Mouse (Mus musculus) neural tube, embryonic 14.5 days (tissue): ENCODE results near the gene Dimt1. TPM values are rescaled to one million over a fixed set of nuclear protein-coding genes. Genes with fewer than 3 reads are reported as not detected.
"Not testable (repeated sequence)": the region's sequence is repeated elsewhere in the genome, so short reads cannot be mapped to it uniquely, and the experiment has no call there.

Experiments used
- ATAC-seq: fragments of 200-750 bp; cut with Nextera tagmentation; 2 replicates; pipeline ENCODE4 v1.8.0; 2017; ENCODE audit warnings: low read depth, mild to moderate bottlenecking, moderate TSS enrichment, moderate library complexity
- H3K27ac ChIP-seq: fragments of 300-500 bp; sonication (generic); 2 replicates; pipeline ENCODE4 v1.5.1; 2014; ENCODE audit warnings: low read depth, mild to moderate bottlenecking, control low read depth, low read length, moderate library complexity, mixed read lengths
- H3K27me3 ChIP-seq: fragments of 300-500 bp; sonication (generic); 2 replicates; pipeline ENCODE4 v1.6.1; 2014; ENCODE audit warnings: low read length; ENCODE audit not compliant: control insufficient read depth, insufficient read depth
- H3K36me3 ChIP-seq: fragments of 300-500 bp; sonication (generic); 2 replicates; pipeline ENCODE4 v1.6.1; 2014; ENCODE audit warnings: low read length, mixed read lengths; ENCODE audit not compliant: control insufficient read depth, insufficient read depth
- H3K4me1 ChIP-seq: fragments of 300-500 bp; sonication (generic); 2 replicates; pipeline ENCODE4 v1.6.1; 2014; ENCODE audit warnings: low read length; ENCODE audit not compliant: control insufficient read depth, insufficient read depth
- H3K4me2 ChIP-seq: fragments of 300-500 bp; sonication (generic); 2 replicates; pipeline ENCODE4 v1.6.1; 2014; ENCODE audit warnings: mild to moderate bottlenecking, low read depth, low read length, control low read depth
- H3K4me3 ChIP-seq: fragments of 300-500 bp; sonication (generic); 2 replicates; pipeline ENCODE4 v1.5.1; 2014; ENCODE audit warnings: low read depth, low read length, control low read depth, mixed read lengths
- H3K9ac ChIP-seq: fragments of 300-500 bp; sonication (generic); replicated peaks from 2 replicates; pipeline ENCODE4 v1.6.1; 2014; ENCODE audit warnings: low read depth, mild to moderate bottlenecking, control low read depth, low read length, mixed read lengths
- H3K9me3 ChIP-seq: fragments of 300-500 bp; sonication (generic); 2 replicates; pipeline ENCODE4 v1.6.1; 2016; ENCODE audit warnings: low read length; ENCODE audit not compliant: control insufficient read depth
- whole genome bisulfite sequencing: fragments of 180-500 bp; shearing (Covaris S2); extraction: QIAGEN DNeasy Blood & Tissue Kit; methylation state at CpG from one replicate; pipeline ENCODE4 v1.1.7; 2014; 5-methylcytosine and 5-hydroxymethylcytosine counted together
- polyA plus RNA-seq: library from polyadenylated mRNA; unstranded; fragments of >200 nt; fragmentation: Nextera tagmentation; extraction: Ambion mirVana; gene quantifications from 2 replicates; pipeline ENCODE4 v1.2.1, GENCODE M21; 2014

The Dimt1 gene
- 40.3 and 44.7 TPM in 2 replicates for polyA plus RNA-seq

DNA sequence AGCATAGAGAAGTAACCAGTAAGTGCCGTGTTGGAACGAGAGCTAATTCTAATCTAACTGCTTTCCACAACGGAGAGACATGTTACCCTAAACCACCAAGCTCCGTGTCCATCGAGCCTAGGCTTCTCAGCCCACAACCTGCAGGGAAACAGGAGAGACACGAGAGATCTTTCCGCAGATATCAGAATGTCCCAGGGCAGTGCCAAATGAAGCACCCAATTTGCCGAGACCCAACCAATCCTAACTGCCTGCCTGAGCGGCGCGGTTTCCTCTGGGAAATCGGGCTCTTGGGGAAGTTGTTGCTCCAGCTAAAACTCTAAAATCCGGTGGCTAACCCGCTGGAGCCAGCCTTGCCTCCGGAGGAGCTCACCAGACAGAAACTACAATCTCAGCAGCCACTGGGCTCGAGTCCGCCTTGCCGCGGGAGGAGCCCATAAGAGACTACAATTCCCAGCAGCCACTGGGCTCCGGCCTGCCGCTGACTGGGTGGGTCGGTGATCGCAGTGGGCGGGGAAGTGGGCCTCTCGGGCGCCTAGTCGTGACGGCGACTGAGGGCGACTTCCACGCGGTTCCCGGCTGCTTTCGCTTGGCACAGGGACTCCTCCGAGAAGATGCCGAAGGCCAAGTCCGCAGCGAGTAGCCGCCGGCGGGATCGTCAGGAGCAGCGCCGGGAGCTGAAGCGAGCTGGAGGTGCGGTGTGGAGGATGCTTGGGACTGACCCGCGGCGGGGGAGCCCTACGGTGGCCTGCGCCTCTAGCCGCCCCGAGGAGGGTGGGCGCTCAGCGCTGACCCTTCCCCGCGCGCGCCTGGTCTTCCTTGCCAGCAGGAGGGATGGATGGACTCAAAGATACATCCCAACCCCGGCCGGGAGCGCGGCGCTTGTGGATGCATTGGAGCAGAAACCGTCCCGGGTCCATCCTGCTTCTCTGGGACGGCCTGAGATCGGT is at the start of gene Dimt1:
Gene Dimt1 (plus strand): TSS at position 534 of the 947 bp plus-strand sequence.
- 0 out of 2 replicates have a peak, but pooled peaks cover 5% of the 10 kb centered on the region for H3K36me3 ChIP-seq
- no peaks in the 10 kb centered on the region for H3K9me3 ChIP-seq
- peak within 1 kb of the TSS; percentile 74 for H3K4me3 ChIP-seq
- H3K27me3 ChIP-seq = no peaks in the 10 kb centered on the region
- under 1% methylated on average over 66 of the region's 68 CpGs for WGBS
- peak within 1 kb of the TSS; percentile 77 for H3K9ac ChIP-seq
- H3K4me2 ChIP-seq = peak within 1 kb of the TSS; percentile 69
- peaks cover 15% of the 10 kb centered on the region for H3K4me1 ChIP-seq
- peak; percentile 99 for ATAC-seq
- peak within 1 kb of the TSS; percentile 82; the same call in 1 of the 2 replicates for H3K27ac ChIP-seq

DNA sequence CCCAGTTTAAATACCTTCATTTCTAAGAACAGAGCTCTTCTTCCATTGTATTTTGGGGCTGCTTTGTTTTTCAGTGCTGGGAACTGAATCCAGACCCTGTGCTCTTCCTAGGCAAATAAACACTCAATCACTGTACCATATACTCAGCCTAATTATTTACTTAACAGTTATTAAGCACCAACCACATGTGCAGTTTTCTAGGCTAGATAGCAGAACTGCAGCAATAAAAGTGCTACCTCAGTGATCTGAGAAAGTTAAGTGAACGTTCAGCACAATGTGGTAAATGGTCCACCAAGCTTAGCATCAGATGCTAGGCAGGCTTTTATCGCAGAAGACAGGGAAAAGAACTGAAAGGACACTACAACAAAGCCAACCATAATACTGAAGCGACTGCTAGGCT is 42.3 kb upstream of the Dimt1 start:
- no peak overlapping the region for H3K9ac ChIP-seq
- no peak overlapping the region for H3K27ac ChIP-seq
- ATAC-seq = no peak
- 83% methylated on average over 3 of the region's 3 CpGs for WGBS
- peaks cover 13% of the 10 kb centered on the region for H3K36me3 ChIP-seq
- no peaks in the 10 kb centered on the region for H3K27me3 ChIP-seq
- no peaks in the 10 kb centered on the region for H3K4me1 ChIP-seq
- no peaks in the 10 kb centered on the region for H3K9me3 ChIP-seq
- no peak overlapping the region for H3K4me2 ChIP-seq
- no peak overlapping the region for H3K4me3 ChIP-seq

DNA sequence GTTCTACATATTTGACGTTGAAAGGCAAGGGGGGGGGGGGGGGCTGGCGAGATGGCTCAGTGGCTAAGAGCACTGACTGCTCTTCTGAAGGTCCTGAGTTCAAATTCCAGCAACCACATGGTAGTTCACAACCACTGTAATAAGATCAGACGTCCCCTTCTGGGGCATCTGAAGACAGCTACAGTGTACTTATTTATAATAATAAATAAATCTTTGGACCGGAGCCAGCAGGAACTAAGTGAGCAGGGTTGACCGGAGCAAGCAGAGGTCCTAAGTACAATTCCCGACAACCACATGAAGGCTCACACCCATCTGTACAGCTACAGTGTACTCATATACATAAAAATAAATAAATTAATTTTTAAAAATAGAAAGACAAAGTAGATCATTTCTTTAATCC is 41.8 kb upstream of the Dimt1 start:
- H3K4me1 ChIP-seq, H3K27ac ChIP-seq, ATAC-seq, H3K9me3 ChIP-seq, H3K4me3 ChIP-seq, H3K4me2 ChIP-seq, H3K27me3 ChIP-seq, H3K9ac ChIP-seq, H3K36me3 ChIP-seq: not testable (repeated sequence)
- 89% methylated on average over 6 of the region's 6 CpGs for WGBS

DNA sequence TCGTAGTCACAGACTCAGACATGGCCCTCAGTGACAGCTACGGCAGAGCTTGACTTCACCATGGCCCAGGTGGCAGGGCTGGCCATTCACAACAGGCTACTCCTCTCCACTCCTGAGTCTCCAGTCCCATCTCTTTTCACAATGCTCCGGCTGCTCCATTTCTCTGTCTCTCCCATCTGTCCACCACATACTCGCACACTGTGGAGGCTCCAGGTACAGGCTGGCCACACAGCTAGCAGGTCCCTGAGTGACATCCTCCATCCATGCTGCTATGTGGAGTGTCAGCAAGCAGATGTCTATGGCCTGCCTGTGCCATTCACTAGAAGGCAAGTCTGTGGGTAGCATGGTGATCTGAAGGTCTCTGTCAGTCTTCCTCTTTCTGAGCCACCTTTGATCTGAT is 39.7 kb upstream of the Dimt1 start:
- no peak for ATAC-seq

DNA sequence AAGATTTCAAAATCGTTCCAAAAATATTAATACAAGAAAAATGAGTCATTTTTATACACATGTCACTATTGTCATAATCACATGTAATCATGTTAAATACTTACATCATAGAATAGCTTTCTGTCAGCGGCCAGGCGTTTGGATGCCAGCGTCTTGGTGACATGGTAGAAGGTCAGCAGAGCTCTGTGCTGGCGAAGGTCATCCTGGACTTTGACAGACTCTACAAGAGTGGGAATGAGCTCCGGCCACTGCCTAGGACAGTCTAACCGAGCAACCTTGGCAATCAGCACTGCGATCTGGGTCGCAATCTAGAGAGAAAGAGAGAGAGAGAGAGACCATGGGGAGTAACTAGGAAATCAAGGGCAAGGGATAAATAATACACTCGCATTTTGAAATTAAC is 36.8 kb upstream of the Dimt1 start:
- Histone ChIP-seq H3K27ac (no peak overlapping the region), H3K9ac (no peak overlapping the region), H3K9me3 (no peaks in the 10 kb centered on the region), H3K4me3 (no peak overlapping the region), H3K36me3 (peaks cover 6% of the 10 kb centered on the region; the same call in 1 of the 2 replicates), H3K27me3 (no peaks in the 10 kb centered on the region), H3K4me2 (no peak overlapping the region), H3K4me1 (no peaks in the 10 kb centered on the region)
- 97% methylated on average over 10 of the region's 10 CpGs for WGBS
- ATAC-seq = no peak

More for the DNA sequence above, 39.7 kb upstream of the Dimt1 start:
- Histone ChIP-seq H3K9me3 (no peaks in the 10 kb centered on the region), H3K4me1 (no peaks in the 10 kb centered on the region), H3K27ac (no peak overlapping the region), H3K27me3 (no peaks in the 10 kb centered on the region), H3K4me2 (no peak overlapping the region), H3K9ac (no peak overlapping the region), H3K36me3 (peaks cover 6% of the 10 kb centered on the region; the same call in 1 of the 2 replicates), H3K4me3 (no peak overlapping the region)
- 97% methylated on average over 4 of the region's 4 CpGs for WGBS

DNA sequence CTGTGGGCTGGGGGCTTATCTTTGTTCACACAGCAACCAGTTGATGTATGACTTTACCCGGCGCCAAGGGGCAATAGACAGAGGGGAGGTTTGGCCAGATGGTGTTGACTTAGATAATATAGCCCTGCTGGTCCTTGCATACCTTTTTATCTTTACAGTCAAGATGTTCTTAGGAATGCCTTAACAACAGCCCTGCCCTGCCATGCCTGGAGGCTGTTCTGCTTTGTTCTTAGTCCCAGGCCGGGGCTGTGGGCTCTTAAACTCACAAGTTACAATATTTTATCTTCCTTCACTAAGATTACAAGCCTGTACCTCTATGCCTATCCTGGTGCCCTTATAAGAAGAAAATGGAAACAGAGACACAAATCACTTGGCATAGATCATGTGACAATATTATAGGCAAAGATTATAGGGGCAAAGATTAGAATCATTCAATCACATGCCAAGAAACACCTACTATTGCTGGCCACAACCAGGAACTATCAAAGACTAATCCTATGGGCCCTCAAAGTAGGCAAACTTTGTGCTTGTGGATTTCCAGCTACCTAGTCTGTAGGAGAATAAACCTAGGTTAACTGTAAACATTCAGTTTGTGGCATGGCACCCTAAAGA is 33.7 kb upstream of the Dimt1 start:
- H3K9ac ChIP-seq = no peak overlapping the region
- no peak overlapping the region for H3K27ac ChIP-seq
- no peak overlapping the region for H3K4me2 ChIP-seq
- no peaks in the 10 kb centered on the region for H3K4me1 ChIP-seq
- H3K9me3 ChIP-seq = no peaks in the 10 kb centered on the region
- no peak overlapping the region for H3K4me3 ChIP-seq
- no peak for ATAC-seq
- H3K27me3 ChIP-seq = no peaks in the 10 kb centered on the region
- WGBS = 45% methylated on average over 3 of the region's 3 CpGs
- H3K36me3 ChIP-seq = no peaks in the 10 kb centered on the region

DNA sequence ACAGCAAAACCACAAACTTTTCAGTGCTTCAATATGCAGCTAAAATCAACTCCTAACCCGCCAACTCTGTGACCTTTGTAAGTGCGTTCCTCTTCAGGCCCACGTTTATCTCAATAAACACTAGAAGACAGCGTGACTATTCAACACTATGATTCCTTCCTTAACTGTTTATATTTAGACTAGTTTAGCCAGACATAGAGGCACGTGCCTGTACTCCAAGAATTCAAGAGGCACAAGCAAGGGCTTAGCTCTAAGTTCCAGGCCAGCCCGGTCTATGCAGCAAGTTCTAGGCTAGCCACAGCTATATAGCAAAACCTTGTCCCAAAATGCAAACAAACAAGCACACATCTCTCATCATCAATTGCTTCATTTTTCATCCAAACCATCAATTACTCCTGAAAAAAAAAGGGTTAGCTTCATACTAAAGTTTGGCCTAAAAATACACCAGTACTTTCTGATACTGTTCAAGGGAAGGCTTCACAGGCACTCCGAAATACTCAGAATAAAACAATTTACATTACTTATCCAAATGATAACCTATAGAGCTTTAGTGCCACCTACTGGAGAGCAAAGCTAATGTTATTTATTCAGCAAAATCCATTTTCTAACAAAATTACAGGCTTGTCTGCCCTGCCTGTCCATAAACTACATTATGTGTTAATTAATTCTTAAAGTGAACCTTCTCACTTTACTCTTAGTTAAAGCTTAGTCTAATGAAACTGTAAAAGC is 28.4 kb upstream of the Dimt1 start:
- ATAC-seq = 0 out of 2 replicates have a peak, but pooled peaks have one; percentile 54
- no peaks in the 10 kb centered on the region for H3K36me3 ChIP-seq
- H3K9me3 ChIP-seq = no peaks in the 10 kb centered on the region
- H3K27ac ChIP-seq = no peak overlapping the region
- H3K27me3 ChIP-seq = no peaks in the 10 kb centered on the region
- no peaks in the 10 kb centered on the region for H3K4me1 ChIP-seq
- no peak overlapping the region for H3K4me3 ChIP-seq
- 89% methylated on average over 7 of the region's 7 CpGs for WGBS
- H3K4me2 ChIP-seq = no peak overlapping the region
- H3K9ac ChIP-seq = no peak overlapping the region

DNA sequence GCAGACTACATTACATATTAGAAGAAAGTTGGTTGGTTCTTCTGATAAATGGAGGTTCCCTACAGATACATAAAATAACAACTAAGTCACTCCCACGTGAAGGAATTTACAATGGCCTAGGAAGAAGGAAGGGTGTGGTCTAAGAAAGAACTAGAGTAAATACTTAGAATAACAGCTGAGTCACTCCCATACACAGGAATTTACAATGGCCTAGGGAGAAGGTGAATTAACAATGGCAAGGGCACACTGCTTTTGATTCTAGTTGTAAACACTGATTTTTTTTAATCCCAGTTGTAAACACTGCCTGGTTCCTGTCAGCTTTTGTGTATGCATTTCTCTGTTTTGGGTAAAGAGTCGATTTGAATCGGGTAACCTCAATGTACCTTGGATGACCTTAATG is 21.0 kb upstream of the Dimt1 start:
- not testable (repeated sequence) for H3K27ac ChIP-seq, H3K27me3 ChIP-seq, H3K9ac ChIP-seq, H3K4me2 ChIP-seq, H3K9me3 ChIP-seq, H3K4me1 ChIP-seq, ATAC-seq, H3K36me3 ChIP-seq, H3K4me3 ChIP-seq
- 92% methylated on average over 3 of the region's 3 CpGs for WGBS
